Mouse (Mus musculus) midbrain, embryonic 12.5 days (tissue): ENCODE results near the gene Zfyve21. TPM values are rescaled to one million over a fixed set of nuclear protein-coding genes. Genes with fewer than 3 reads are reported as not detected.

Experiments
- ATAC-seq: fragments of 200-750 bp; cut with Nextera tagmentation; 2 replicates; pipeline ENCODE4 v1.8.0; 2017; ENCODE audit warnings: low read depth, moderate TSS enrichment, moderate library complexity; ENCODE audit not compliant: low FRiP score
- H3K27ac ChIP-seq: fragments of 300-500 bp; sonication (generic); replicated peaks from 2 replicates; pipeline ENCODE4 v1.5.1; 2016; ENCODE audit warnings: mild to moderate bottlenecking
- H3K27me3 ChIP-seq: fragments of 300-500 bp; sonication (generic); 2 replicates; pipeline ENCODE4 v1.6.1; 2016; ENCODE audit warnings: mild to moderate bottlenecking
- H3K36me3 ChIP-seq: fragments of 300-500 bp; sonication (generic); 2 replicates; pipeline ENCODE4 v1.6.1; 2016
- H3K4me1 ChIP-seq: fragments of 300-500 bp; sonication (generic); 2 replicates; pipeline ENCODE4 v1.6.1; 2016
- H3K4me2 ChIP-seq: fragments of 300-500 bp; sonication (generic); replicated peaks from 2 replicates; pipeline ENCODE4 v1.6.1; 2016; ENCODE audit warnings: mild to moderate bottlenecking, moderate library complexity
- H3K4me3 ChIP-seq: fragments of 300-500 bp; sonication (generic); 2 replicates; pipeline ENCODE4 v1.5.1; 2016; ENCODE audit warnings: mild to moderate bottlenecking
- H3K9ac ChIP-seq: fragments of 300-500 bp; sonication (generic); replicated peaks from 2 replicates; pipeline ENCODE4 v1.6.1; 2016; ENCODE audit warnings: mild to moderate bottlenecking, moderate library complexity
- H3K9me3 ChIP-seq: fragments of 300-500 bp; sonication (generic); 2 replicates; pipeline ENCODE4 v1.6.1; 2016; ENCODE audit warnings: mild to moderate bottlenecking
- WGBS: fragments of 180-500 bp; shearing (Covaris S2); methylation state at CpG from one replicate; pipeline ENCODE4 v1.1.7; 2016; 5-methylcytosine and 5-hydroxymethylcytosine counted together
- polyA plus RNA-seq: library from polyadenylated mRNA; unstranded; fragments of >200 nt; fragmentation: Nextera tagmentation; extraction: Ambion mirVana; gene quantifications from 2 replicates; pipeline ENCODE4 v1.2.1, GENCODE M21; 2016

Zfyve21 gene
- polyA plus RNA-seq, 1 experiment from 2014 or later, result 54.1 TPM

DNA sequence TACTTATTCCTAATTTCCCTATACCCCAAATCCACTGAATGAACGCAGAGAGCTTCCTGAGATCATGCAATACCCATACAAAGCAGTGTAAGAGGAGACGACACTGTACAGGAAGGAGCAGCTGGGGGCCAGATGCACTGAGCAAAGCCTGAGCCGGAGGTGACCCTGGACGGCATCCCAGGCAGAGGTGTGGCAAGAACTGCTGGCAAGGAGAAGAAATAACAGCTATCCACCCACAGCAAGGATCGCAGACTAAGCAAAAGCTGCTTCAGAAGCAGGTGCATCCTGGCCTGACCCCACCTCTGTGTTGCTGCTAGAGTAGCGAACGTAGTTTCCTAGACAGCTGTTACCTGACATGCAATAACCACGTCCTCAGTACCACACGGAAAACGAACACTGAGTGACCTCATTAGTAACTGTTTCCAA is 39.1 kb downstream of the Zfyve21 start:
- no peaks in the 10 kb centered on the region for H3K27me3 ChIP-seq
- no peak overlapping the region for H3K27ac ChIP-seq
- H3K4me2 ChIP-seq, result no peak overlapping the region
- 77% methylated on average over 10 of the region's 10 CpGs for WGBS
- no peak overlapping the region for H3K9ac ChIP-seq
- H3K9me3 ChIP-seq, result no peaks in the 10 kb centered on the region
- no peak overlapping the region for H3K4me3 ChIP-seq
- H3K36me3 ChIP-seq, result no peaks in the 10 kb centered on the region
- no peak for ATAC-seq
- no peaks in the 10 kb centered on the region for H3K4me1 ChIP-seq

DNA sequence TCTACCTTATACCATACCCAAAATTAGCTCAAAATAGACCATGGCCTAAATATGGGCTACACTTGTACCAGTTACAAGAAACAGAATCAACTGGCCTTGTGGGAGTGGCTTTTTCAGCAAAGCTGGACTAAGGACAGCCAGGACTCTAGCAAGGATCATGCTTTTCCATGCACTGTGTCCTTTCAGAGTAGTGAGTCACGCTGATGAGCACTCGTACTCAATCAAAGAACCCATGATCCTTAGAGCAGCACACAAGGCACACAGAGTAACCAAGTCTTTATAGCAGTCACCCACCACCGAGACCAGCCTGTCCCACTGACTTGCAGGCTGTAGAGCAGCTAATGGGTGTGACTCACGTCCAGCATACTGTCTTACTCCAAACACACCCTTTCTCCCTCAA is 39.6 kb downstream of the Zfyve21 start:
- H3K4me2 ChIP-seq, result no peak overlapping the region
- H3K4me1 ChIP-seq, result no peaks in the 10 kb centered on the region
- H3K27ac ChIP-seq, result no peak overlapping the region
- H3K27me3 ChIP-seq, result no peaks in the 10 kb centered on the region
- H3K9ac ChIP-seq, result no peak overlapping the region
- no peaks in the 10 kb centered on the region for H3K9me3 ChIP-seq
- no peak overlapping the region for H3K4me3 ChIP-seq
- ATAC-seq, result no peak
- 75% methylated on average over 4 of the region's 4 CpGs for WGBS
- H3K36me3 ChIP-seq, result no peaks in the 10 kb centered on the region

- H3K4me2 ChIP-seq, result no peak overlapping the region
- WGBS, result 96% methylated on average over 2 of the region's 2 CpGs
These were observed 41.5 kb downstream of the Zfyve21 start for GRCm38 (mm10) chr12:111855448-111855847.

DNA sequence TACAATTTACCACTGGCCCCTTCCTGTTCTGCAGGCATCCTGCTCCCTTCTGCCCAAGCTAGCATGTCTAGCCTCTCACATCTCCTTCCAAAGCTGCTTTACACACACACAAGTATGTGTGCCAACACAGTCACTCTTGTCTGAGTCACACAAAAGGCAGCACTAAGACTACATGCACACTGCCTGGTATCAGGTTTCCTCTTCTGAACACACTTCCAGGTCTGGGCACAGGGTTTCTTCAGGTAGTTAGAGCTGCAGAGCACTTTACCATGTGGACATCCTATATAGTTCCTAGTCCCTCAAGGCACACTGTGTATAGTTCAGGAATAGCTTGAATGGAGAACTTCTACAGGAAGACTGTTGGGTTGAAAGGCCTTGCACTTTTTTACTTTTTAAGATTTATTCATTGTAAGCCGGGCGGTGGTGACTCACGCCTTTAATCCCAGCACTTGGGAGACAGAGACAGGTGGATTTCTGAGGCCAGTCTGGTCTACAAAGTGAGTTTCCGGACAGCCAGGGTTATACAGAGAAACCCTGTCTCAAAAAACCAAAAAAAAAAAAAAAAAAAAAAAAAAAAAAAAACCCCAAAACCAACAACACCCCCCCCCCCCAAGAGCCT is 50.3 kb downstream of the Zfyve21 start:
- ATAC-seq, result no peak
- Histone ChIP-seq H3K4me1 (no peaks in the 10 kb centered on the region), H3K27ac (no peak overlapping the region)

More at GRCm38 (mm10) chr12:111855448-111855847, 41.5 kb downstream of the Zfyve21 start:
- Histone ChIP-seq H3K27me3 (no peaks in the 10 kb centered on the region), H3K27ac (no peak overlapping the region), H3K36me3 (no peaks in the 10 kb centered on the region), H3K9ac (no peak overlapping the region), H3K9me3 (no peaks in the 10 kb centered on the region), H3K4me1 (no peaks in the 10 kb centered on the region), H3K4me3 (no peak overlapping the region)
- ATAC-seq, result no peak

DNA sequence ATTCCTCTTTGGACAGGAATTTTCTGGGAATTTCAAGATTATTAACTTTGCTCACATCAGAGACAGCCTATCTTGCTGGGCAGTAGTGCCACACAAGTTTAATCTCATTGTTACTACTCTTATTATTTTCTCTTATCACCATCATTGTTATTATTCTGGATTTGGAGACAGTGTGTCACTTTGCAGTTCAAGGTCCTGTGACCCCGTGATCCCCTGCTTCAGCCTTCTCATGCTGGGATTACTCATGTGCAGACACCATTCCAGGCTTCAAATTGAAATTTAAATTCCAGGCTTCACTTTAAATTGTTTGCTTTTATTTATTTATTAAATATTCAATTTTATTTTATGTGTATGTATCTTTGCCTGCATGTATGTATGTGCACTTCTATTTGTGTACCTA is 55.8 kb downstream of the Zfyve21 start:
- Histone ChIP-seq H3K36me3 (no peaks in the 10 kb centered on the region), H3K9me3 (no peaks in the 10 kb centered on the region), H3K27me3 (no peaks in the 10 kb centered on the region), H3K4me3 (no peak overlapping the region), H3K4me2 (no peak overlapping the region), H3K27ac (no peak overlapping the region), H3K9ac (no peak overlapping the region), H3K4me1 (no peaks in the 10 kb centered on the region)
- WGBS, result 76% methylated on average over 1 of the region's 1 CpGs
- no peak for ATAC-seq

More for the DNA sequence above, 50.3 kb downstream of the Zfyve21 start:
- 89% methylated on average over 4 of the region's 4 CpGs for WGBS
- Histone ChIP-seq H3K9me3 (no peaks in the 10 kb centered on the region), H3K27me3 (no peaks in the 10 kb centered on the region), H3K4me2 (no peak overlapping the region), H3K9ac (no peak overlapping the region), H3K36me3 (no peaks in the 10 kb centered on the region), H3K4me3 (no peak overlapping the region)

- H3K4me3 ChIP-seq, result no peak overlapping the region
- no peaks in the 10 kb centered on the region for H3K9me3 ChIP-seq
- ATAC-seq, result no peak
- WGBS, result 88% methylated on average over 7 of the region's 7 CpGs
- no peak overlapping the region for H3K4me2 ChIP-seq
- no peak overlapping the region for H3K27ac ChIP-seq
- H3K36me3 ChIP-seq, result no peaks in the 10 kb centered on the region
- H3K27me3 ChIP-seq, result no peaks in the 10 kb centered on the region
- no peaks in the 10 kb centered on the region for H3K4me1 ChIP-seq
- no peak overlapping the region for H3K9ac ChIP-seq
These were observed 56.8 kb downstream of the Zfyve21 start for GRCm38 (mm10) chr12:111870811-111871210.

GRCm38 (mm10) chr12:111872079-111872478 is 58.1 kb downstream of the Zfyve21 start:
- no peak for ATAC-seq
- H3K36me3 ChIP-seq, result no peaks in the 10 kb centered on the region
- H3K9ac ChIP-seq, result no peak overlapping the region
- H3K4me3 ChIP-seq, result no peak overlapping the region
- 90% methylated on average over 5 of the region's 5 CpGs for WGBS
- no peaks in the 10 kb centered on the region for H3K4me1 ChIP-seq
- H3K27ac ChIP-seq, result no peak overlapping the region
- H3K9me3 ChIP-seq, result no peaks in the 10 kb centered on the region
- H3K27me3 ChIP-seq, result no peaks in the 10 kb centered on the region
- no peak overlapping the region for H3K4me2 ChIP-seq

DNA sequence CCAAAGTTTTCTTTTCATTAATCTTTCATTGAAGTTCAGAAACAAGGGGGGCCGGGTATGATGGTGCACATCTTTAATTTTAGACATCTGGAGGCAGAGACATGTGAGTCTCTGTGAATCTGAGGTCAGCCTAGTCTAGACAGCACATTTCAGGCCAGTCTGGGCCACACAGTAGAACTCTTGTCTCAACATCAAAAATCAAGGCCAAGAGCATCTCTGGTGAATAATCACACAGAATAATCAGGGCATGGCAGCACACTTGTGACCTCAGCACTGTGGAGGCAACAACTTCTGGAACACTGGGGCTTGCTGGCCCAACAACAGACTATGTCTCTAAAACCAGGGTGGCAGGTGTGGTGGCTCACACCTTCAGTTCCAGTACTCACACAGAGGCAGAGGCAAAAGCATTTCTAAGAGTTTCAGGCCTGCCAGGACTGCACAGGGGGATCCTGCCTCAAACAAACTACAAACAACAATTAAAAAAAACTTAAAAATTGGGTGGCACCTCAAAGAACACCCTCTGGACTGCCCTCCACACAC is 60.7 kb downstream of the Zfyve21 start:
- Histone ChIP-seq H3K9me3 (no peaks in the 10 kb centered on the region), H3K4me1 (no peaks in the 10 kb centered on the region), H3K4me3 (no peak overlapping the region), H3K36me3 (no peaks in the 10 kb centered on the region), H3K9ac (no peak overlapping the region), H3K27ac (no peak overlapping the region), H3K4me2 (no peak overlapping the region), H3K27me3 (no peaks in the 10 kb centered on the region)
- WGBS, result 65% methylated on average over 1 of the region's 1 CpGs
- no peak for ATAC-seq

DNA sequence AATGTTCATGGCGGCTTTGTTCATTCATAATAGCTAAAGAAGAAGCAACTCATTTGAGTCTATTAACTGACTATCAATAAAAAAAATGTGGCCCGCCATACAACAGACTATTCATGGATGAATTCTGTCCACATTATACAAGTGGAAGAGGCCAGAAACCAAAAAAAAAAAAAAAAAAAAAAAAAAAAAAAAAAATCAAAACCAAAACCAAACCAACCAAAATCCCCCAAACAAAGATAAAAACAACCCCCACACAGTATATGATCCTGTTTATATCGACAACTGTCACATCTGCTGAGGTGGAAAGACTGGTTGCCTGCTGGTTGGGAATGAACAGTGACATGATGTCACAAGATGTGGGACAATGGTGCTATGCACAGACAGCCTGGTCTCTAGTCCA is 61.5 kb downstream of the Zfyve21 start:
- Histone ChIP-seq H3K4me3 (no peak overlapping the region), H3K36me3 (no peaks in the 10 kb centered on the region), H3K9me3 (no peaks in the 10 kb centered on the region), H3K4me1 (no peaks in the 10 kb centered on the region), H3K9ac (no peak overlapping the region), H3K27me3 (no peaks in the 10 kb centered on the region), H3K27ac (no peak overlapping the region), H3K4me2 (no peak overlapping the region)
- ATAC-seq, result no peak
- 86% methylated on average over 3 of the region's 3 CpGs for WGBS

GRCm38 (mm10) chr12:111878213-111878612 is 64.2 kb downstream of the Zfyve21 start:
- Histone ChIP-seq H3K4me2 (no peak overlapping the region), H3K36me3 (no peaks in the 10 kb centered on the region), H3K27me3 (no peaks in the 10 kb centered on the region), H3K4me3 (no peak overlapping the region), H3K27ac (no peak overlapping the region), H3K4me1 (no peaks in the 10 kb centered on the region), H3K9ac (no peak overlapping the region), H3K9me3 (no peaks in the 10 kb centered on the region)
- ATAC-seq, result peak; percentile 47; the same call in 1 of the 2 replicates
- WGBS, result 12% methylated on average over 3 of the region's 3 CpGs

Other genes with a start within 250 kb of the Zfyve21 start
- gene Mark3, start 239.6 kb upstream of the Zfyve21 start, polyA plus RNA-seq, result 75.6 and 90.6 TPM in 2 replicates
- gene Ckb, start 141.8 kb upstream of the Zfyve21 start, polyA plus RNA-seq, result 2,376 and 2,635 TPM in 2 replicates
- gene Trmt61a, start 136.1 kb upstream of the Zfyve21 start, polyA plus RNA-seq, result 11.8 and 13.2 TPM in 2 replicates
- gene Bag5, start 100.9 kb upstream of the Zfyve21 start, polyA plus RNA-seq, result 62.0 and 64.0 TPM in 2 replicates
- 52.3 and 57.8 TPM in 2 replicates for gene Apopt1, start 100.9 kb upstream of the Zfyve21 start, polyA plus RNA-seq
- gene Klc1, start 55.3 kb upstream of the Zfyve21 start, polyA plus RNA-seq, result 382 and 402 TPM in 2 replicates
- gene Xrcc3, start 297 bp upstream of the Zfyve21 start, polyA plus RNA-seq, result 7.4 and 7.9 TPM in 2 replicates
- 11.6 and 12.8 TPM in 2 replicates for gene Ppp1r13b, start 93.9 kb downstream of the Zfyve21 start, polyA plus RNA-seq
- 589 and 602 TPM in 2 replicates for gene Atp5mpl, start 152.8 kb downstream of the Zfyve21 start, polyA plus RNA-seq
- 0.76 and 0.79 TPM in 2 replicates for gene Tdrd9, start 157.4 kb downstream of the Zfyve21 start, polyA plus RNA-seq
- gene Rd3l, start 167.1 kb downstream of the Zfyve21 start, polyA plus RNA-seq, result not detected in 2 replicates